Mouse (Mus musculus) neural tube, embryonic 11.5 days (tissue): Measurements from ENCODE around the gene Katnal1. TPM values are rescaled to one million over a fixed set of nuclear protein-coding genes. Genes with fewer than 3 reads are reported as not detected.

ENCODE experiments used
- ATAC-seq: fragments of 200-750 bp; cut with Nextera tagmentation; 2 replicates; pipeline ENCODE4 v1.8.0; 2017; ENCODE audit warnings: moderate number of reproducible peaks, mild to moderate bottlenecking, moderate TSS enrichment, moderate library complexity; ENCODE audit not compliant: insufficient read depth, low FRiP score, low TSS enrichment
- DNase-seq: peaks from one replicate; pipeline ENCODE4 v3.0.0-alpha.2; 2015; ENCODE audit warnings: low spot score
- H3K27ac ChIP-seq: fragments of 300-500 bp; sonication (generic); 2 replicates; pipeline ENCODE4 v1.5.1; 2014; ENCODE audit warnings: low read depth, mild to moderate bottlenecking, low read length
- H3K27me3 ChIP-seq: fragments of 300-500 bp; sonication (generic); 2 replicates; pipeline ENCODE4 v1.6.1; 2014; ENCODE audit warnings: mild to moderate bottlenecking, low read length, mixed read lengths; ENCODE audit not compliant: control insufficient read depth, insufficient read depth
- H3K36me3 ChIP-seq: fragments of 300-500 bp; sonication (generic); 2 replicates; pipeline ENCODE4 v1.6.1; 2014; ENCODE audit warnings: mild to moderate bottlenecking, low read length, moderate library complexity, mixed read lengths; ENCODE audit not compliant: control insufficient read depth, insufficient read depth
- H3K4me1 ChIP-seq: fragments of 300-500 bp; sonication (generic); 2 replicates; pipeline ENCODE4 v1.6.1; 2014; ENCODE audit warnings: low read length, mixed read lengths; ENCODE audit not compliant: control insufficient read depth, insufficient read depth
- H3K4me2 ChIP-seq: fragments of 300-500 bp; sonication (generic); 2 replicates; pipeline ENCODE4 v1.6.1; 2014; ENCODE audit warnings: low read depth, mild to moderate bottlenecking, moderate library complexity
- H3K4me3 ChIP-seq: fragments of 300-500 bp; sonication (generic); 2 replicates; pipeline ENCODE4 v1.5.1; 2014; ENCODE audit warnings: low read depth, low read length
- H3K9ac ChIP-seq: fragments of 300-500 bp; sonication (generic); 2 replicates; pipeline ENCODE4 v1.6.1; 2014; ENCODE audit warnings: mild to moderate bottlenecking, low read length
- H3K9me3 ChIP-seq: fragments of 300-500 bp; sonication (generic); 2 replicates; pipeline ENCODE4 v1.6.1; 2016; ENCODE audit warnings: low read length; ENCODE audit not compliant: control insufficient read depth
- WGBS: fragments of 180-500 bp; shearing (Covaris S2); extraction: QIAGEN DNeasy Blood & Tissue Kit; methylation state at CpG from one replicate; pipeline ENCODE4 v1.1.7; 2014; 5-methylcytosine and 5-hydroxymethylcytosine counted together
- polyA plus RNA-seq: library from polyadenylated mRNA; unstranded; fragments of >200 nt; fragmentation: Nextera tagmentation; extraction: Ambion mirVana; gene quantifications from 2 replicates; pipeline ENCODE4 v1.2.1, GENCODE M21; 2014

The Katnal1 gene
- polyA plus RNA-seq, 1 experiment from 2014 or later, result 23.4 TPM

- 59% methylated on average over 7 of the region's 7 CpGs for WGBS
- Histone ChIP-seq H3K4me3 (no peak overlapping the region), H3K27me3 (no peaks in the 10 kb centered on the region)
Observed at GRCm38 (mm10) chr5:148968958-148969576, 39.9 kb upstream of the Katnal1 start.

GRCm38 (mm10) chr5:148968179-148968578 is 39.1 kb upstream of the Katnal1 start:
- Histone ChIP-seq H3K4me1 (peaks cover 2% of the 10 kb centered on the region; the same call in 1 of the 2 replicates), H3K4me3 (no peak overlapping the region), H3K9me3 (no peaks in the 10 kb centered on the region), H3K4me2 (no peak overlapping the region), H3K27ac (no peak overlapping the region), H3K36me3 (no peaks in the 10 kb centered on the region), H3K9ac (no peak overlapping the region), H3K27me3 (no peaks in the 10 kb centered on the region)
- 68% methylated on average over 5 of the region's 5 CpGs for WGBS
- DNase-seq (no peak), ATAC-seq (no peak)

More at GRCm38 (mm10) chr5:148968958-148969576, 39.9 kb upstream of the Katnal1 start:
- H3K36me3 ChIP-seq, result no peaks in the 10 kb centered on the region
- DNase-seq (no peak), ATAC-seq (no peak)
- H3K27ac ChIP-seq, result no peak overlapping the region
- no peak overlapping the region for H3K4me2 ChIP-seq
- no peaks in the 10 kb centered on the region for H3K9me3 ChIP-seq
- H3K4me1 ChIP-seq, result peaks cover 2% of the 10 kb centered on the region; the same call in 1 of the 2 replicates
- no peak overlapping the region for H3K9ac ChIP-seq

DNA sequence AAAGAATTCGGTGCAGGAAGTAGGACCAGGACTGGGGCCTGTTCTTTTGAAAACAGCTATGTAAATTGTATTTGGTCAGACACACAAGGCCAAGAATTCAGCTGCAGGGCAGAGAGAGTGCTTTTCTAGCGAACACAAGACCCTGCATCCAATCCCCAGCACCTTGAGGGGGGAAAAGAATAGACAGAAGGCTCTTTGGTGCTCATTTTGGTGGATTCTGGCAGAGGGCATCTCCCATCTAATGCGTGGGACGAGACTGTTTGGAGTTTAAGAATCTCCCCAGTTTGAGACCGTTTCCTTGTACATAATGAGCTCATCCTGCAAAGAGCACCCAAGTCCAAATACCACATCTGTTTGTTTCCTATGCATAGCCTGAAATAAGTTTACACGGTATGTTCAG is 37.3 kb upstream of the Katnal1 start:
- 73% methylated on average over 6 of the region's 6 CpGs for WGBS
- H3K27me3 ChIP-seq, result no peaks in the 10 kb centered on the region
- H3K4me1 ChIP-seq, result peaks cover 2% of the 10 kb centered on the region; the same call in 1 of the 2 replicates
- no peak for DNase-seq
- H3K36me3 ChIP-seq, result no peaks in the 10 kb centered on the region
- H3K9ac ChIP-seq, result no peak overlapping the region
- no peak for ATAC-seq
- peak overlapping the region; percentile 36; the same call in 1 of the 2 replicates for H3K27ac ChIP-seq
- H3K9me3 ChIP-seq, result no peaks in the 10 kb centered on the region
- H3K4me2 ChIP-seq, result no peak overlapping the region
- no peak overlapping the region for H3K4me3 ChIP-seq

- no peaks in the 10 kb centered on the region for H3K9me3 ChIP-seq
- H3K4me2 ChIP-seq, result no peak overlapping the region
- H3K4me1 ChIP-seq, result peaks cover 2% of the 10 kb centered on the region; the same call in 1 of the 2 replicates
- no peak for DNase-seq
- no peak for ATAC-seq
- no peak overlapping the region for H3K4me3 ChIP-seq
- no peak overlapping the region for H3K9ac ChIP-seq
- no peaks in the 10 kb centered on the region for H3K27me3 ChIP-seq
- 33% methylated on average over 13 of the region's 13 CpGs for WGBS
- H3K36me3 ChIP-seq, result no peaks in the 10 kb centered on the region
- H3K27ac ChIP-seq, result no peak overlapping the region; the same call in 1 of the 2 replicates
Observed at GRCm38 (mm10) chr5:148965691-148966333, 36.7 kb upstream of the Katnal1 start.

DNA sequence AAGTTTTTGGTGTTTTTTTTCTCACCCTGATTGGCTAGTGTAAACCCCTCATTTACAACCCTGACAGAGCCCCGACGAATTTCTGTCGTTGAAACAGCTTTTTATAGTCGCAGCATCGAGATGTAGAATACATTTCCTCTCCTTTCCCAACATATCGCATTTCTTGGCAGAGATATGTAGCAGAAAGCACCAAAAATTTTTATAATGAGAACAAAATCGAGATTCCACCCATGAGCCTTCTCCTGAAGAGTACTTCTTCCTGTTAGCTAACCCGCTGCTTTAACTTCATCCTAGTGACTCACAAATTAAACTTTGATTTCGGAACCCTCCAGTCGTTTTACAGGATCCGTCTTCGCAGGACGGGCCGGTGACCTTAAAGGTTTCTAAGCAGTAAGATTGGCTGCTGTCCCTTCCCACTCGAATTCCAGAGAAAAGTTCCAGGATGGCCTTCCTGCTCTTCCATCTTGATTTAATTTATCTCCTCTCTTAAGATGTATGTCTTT is 36.0 kb upstream of the Katnal1 start:
- DNase-seq (no peak), ATAC-seq (no peak)
- 80% methylated on average over 15 of the region's 15 CpGs for WGBS
- Histone ChIP-seq H3K27me3 (no peaks in the 10 kb centered on the region), H3K36me3 (no peaks in the 10 kb centered on the region), H3K4me3 (no peak overlapping the region), H3K4me1 (peaks cover 3% of the 10 kb centered on the region; the same call in 1 of the 2 replicates), H3K9ac (no peak overlapping the region), H3K4me2 (no peak overlapping the region), H3K9me3 (no peaks in the 10 kb centered on the region), H3K27ac (no peak overlapping the region)

- peaks cover 12% of the 10 kb centered on the region for H3K4me1 ChIP-seq
- ATAC-seq (no peak), DNase-seq (no peak)
- no peak overlapping the region for H3K9ac ChIP-seq
- no peak overlapping the region for H3K4me3 ChIP-seq
- no peaks in the 10 kb centered on the region for H3K9me3 ChIP-seq
- no peaks in the 10 kb centered on the region for H3K36me3 ChIP-seq
- H3K4me2 ChIP-seq, result no peak overlapping the region
- 63% methylated on average over 1 of the region's 1 CpGs for WGBS
- no peak overlapping the region for H3K27ac ChIP-seq
- no peaks in the 10 kb centered on the region for H3K27me3 ChIP-seq
Observed at GRCm38 (mm10) chr5:148964251-148964650, 35.1 kb upstream of the Katnal1 start.

- Histone ChIP-seq H3K4me1 (peaks cover 15% of the 10 kb centered on the region), H3K4me2 (peak overlapping the region; percentile 80; the same call in 1 of the 2 replicates), H3K9me3 (no peaks in the 10 kb centered on the region), H3K27ac (no peak overlapping the region), H3K27me3 (no peaks in the 10 kb centered on the region), H3K36me3 (no peaks in the 10 kb centered on the region), H3K4me3 (no peak overlapping the region), H3K9ac (no peak overlapping the region; the same call in 1 of the 2 replicates)
- WGBS, result 56% methylated on average over 10 of the region's 10 CpGs
- DNase-seq, result no peak
- no peak for ATAC-seq
Observed at GRCm38 (mm10) chr5:148960211-148960610, 31.1 kb upstream of the Katnal1 start.

DNA sequence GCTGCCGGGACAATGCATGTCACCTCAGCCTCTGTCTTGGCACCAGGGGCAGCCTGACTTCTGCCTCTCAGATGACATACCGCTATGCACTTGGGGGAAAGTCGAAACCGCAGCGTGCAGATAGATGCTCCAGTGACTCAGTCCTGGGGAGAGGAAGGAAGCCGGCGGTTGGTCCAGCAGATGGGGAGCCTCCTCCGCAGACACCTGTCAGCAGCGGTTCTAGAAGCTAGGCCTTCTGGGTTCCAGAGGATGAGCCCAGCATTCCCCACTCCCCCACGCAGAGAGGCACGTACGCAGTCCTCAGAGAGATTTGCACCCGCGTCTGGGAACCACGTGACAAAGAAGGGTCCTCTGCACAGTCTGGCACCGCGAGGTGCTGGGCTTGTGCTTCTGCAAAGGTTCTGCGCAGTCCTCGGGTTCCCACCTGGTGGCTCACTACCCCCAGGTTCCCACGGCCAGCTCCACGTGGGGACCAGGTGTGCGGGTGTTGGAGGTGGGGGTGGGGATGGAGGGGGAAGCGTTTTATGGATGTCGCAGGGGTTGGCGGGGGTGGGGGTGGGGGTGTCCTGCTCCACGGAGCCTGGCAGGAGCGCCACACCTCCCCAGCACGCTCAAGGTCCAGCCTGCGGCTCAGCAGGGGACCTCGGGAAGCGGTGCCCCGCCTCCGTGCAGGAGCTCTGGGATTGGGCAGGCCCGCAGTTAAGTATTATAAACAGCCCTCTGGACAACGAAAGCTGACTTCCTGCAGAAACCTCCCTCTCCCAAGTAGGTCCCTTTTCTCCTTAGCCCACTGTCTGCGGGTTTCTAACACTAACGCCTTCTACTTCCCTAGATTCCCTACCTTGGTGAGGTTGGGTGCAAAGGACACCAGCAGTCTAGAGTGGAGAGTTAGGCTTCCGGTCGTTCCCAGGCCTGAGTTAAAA is 30.2 kb upstream of the Katnal1 start:
- H3K4me1 ChIP-seq, result peaks cover 15% of the 10 kb centered on the region
- peak overlapping the region; percentile 8 for H3K9ac ChIP-seq
- H3K27me3 ChIP-seq, result no peaks in the 10 kb centered on the region
- 2% methylated on average over 39 of the region's 39 CpGs for WGBS
- no peaks in the 10 kb centered on the region for H3K9me3 ChIP-seq
- H3K36me3 ChIP-seq, result no peaks in the 10 kb centered on the region
- 0 out of 2 replicates have a peak overlapping the region, but pooled peaks have one; percentile 23 for H3K27ac ChIP-seq
- H3K4me3 ChIP-seq, result peak overlapping the region; percentile 37
- ATAC-seq (peak; percentile 71), DNase-seq (peak; percentile 66)
- peak overlapping the region; percentile 80 for H3K4me2 ChIP-seq
